Mouse (Mus musculus): ENCODE measurements around the gene Cabp4. TPM values are rescaled to one million over a fixed set of nuclear protein-coding genes. Genes with fewer than 3 reads are reported as not detected.

Cabp4 gene
- polyA plus RNA-seq, 1 experiment from 2014 or later, result not detected

GRCm38 (mm10) chr19:4098426-4098825 is 45.4 kb downstream of the Cabp4 start:
- DNase-seq (ENCODE audit: low spot score), result no peak
- H3K36me3 ChIP-seq, result peaks cover 6% of the 10 kb centered on the region
- peak overlapping the region; percentile 1; the same call in 1 of the 2 replicates for H3K4me3 ChIP-seq
- H3K27ac ChIP-seq, result no peak overlapping the region
- WGBS, result 89% methylated on average over 13 of the region's 13 CpGs
- peaks cover 54% of the 10 kb centered on the region for H3K4me1 ChIP-seq
- peaks cover 34% of the 10 kb centered on the region for H3K27me3 ChIP-seq (ENCODE audit: insufficient read depth, poor library complexity, severe bottlenecking)
- H3K9me3 ChIP-seq, result no peaks in the 10 kb centered on the region

GRCm38 (mm10) chr19:4097441-4097825 is 46.4 kb downstream of the Cabp4 start:
- WGBS, result 2% methylated on average over 21 of the region's 21 CpGs
- Histone ChIP-seq H3K4me3 (peak overlapping the region; percentile 84), H3K27ac (peak overlapping the region; percentile 92), H3K36me3 (0 out of 2 replicates have a peak, but pooled peaks cover 2% of the 10 kb centered on the region), H3K9me3 (no peaks in the 10 kb centered on the region), H3K4me1 (peaks cover 54% of the 10 kb centered on the region), H3K27me3 (ENCODE audit: insufficient read depth, poor library complexity, severe bottlenecking) (peaks cover 24% of the 10 kb centered on the region)
- no peak for DNase-seq (ENCODE audit: low spot score)

- peak within 1 kb of the TSS; percentile 84 for H3K4me3 ChIP-seq
- H3K27ac ChIP-seq, result peak within 1 kb of the TSS; percentile 92
- DNase-seq (ENCODE audit: low spot score), result peak; percentile 100
- peaks cover 54% of the 10 kb centered on the region for H3K4me1 ChIP-seq
- WGBS, result under 1% methylated on average over 65 of the region's 65 CpGs
- 0 out of 2 replicates have a peak, but pooled peaks cover 2% of the 10 kb centered on the region for H3K36me3 ChIP-seq
- H3K27me3 ChIP-seq (ENCODE audit: insufficient read depth, poor library complexity, severe bottlenecking), result peaks cover 18% of the 10 kb centered on the region
- H3K9me3 ChIP-seq, result no peaks in the 10 kb centered on the region
Measured at GRCm38 (mm10) chr19:4096642-4097440, 47.0 kb downstream of the Cabp4 start, which contains the start of gene Cdk2ap2. Cdk2ap2 (plus strand) TSS chr19:4097182.

GRCm38 (mm10) chr19:4095802-4096201 is 48.0 kb downstream of the Cabp4 start:
- Histone ChIP-seq H3K9me3 (no peaks in the 10 kb centered on the region), H3K27ac (no peak overlapping the region), H3K27me3 (ENCODE audit: insufficient read depth, poor library complexity, severe bottlenecking) (peaks cover 7% of the 10 kb centered on the region), H3K36me3 (0 out of 2 replicates have a peak, but pooled peaks cover 2% of the 10 kb centered on the region), H3K4me3 (0 out of 2 replicates have a peak overlapping the region, but pooled peaks have one; percentile 84), H3K4me1 (peaks cover 45% of the 10 kb centered on the region)
- DNase-seq (ENCODE audit: low spot score), result no peak
- WGBS, result 65% methylated on average over 3 of the region's 3 CpGs

- H3K4me3 ChIP-seq, result no peak overlapping the region
- no peaks in the 10 kb centered on the region for H3K9me3 ChIP-seq
- no peak for DNase-seq (ENCODE audit: low spot score)
- H3K27ac ChIP-seq, result no peak overlapping the region
- no peaks in the 10 kb centered on the region for H3K27me3 ChIP-seq (ENCODE audit: insufficient read depth, poor library complexity, severe bottlenecking)
- H3K4me1 ChIP-seq, result peaks cover 36% of the 10 kb centered on the region
- whole genome bisulfite sequencing, result 75% methylated on average over 5 of the region's 5 CpGs
- 0 out of 2 replicates have a peak, but pooled peaks cover 2% of the 10 kb centered on the region for H3K36me3 ChIP-seq
Measured at GRCm38 (mm10) chr19:4094774-4095303, 49.0 kb downstream of the Cabp4 start.

- DNase-seq (ENCODE audit: low spot score), result no peak
Measured at GRCm38 (mm10) chr19:4094348-4094747, 49.5 kb downstream of the Cabp4 start.

GRCm38 (mm10) chr19:4093772-4094171 is 50.1 kb downstream of the Cabp4 start:
- WGBS, result 63% methylated on average over 7 of the region's 7 CpGs
- Histone ChIP-seq H3K27me3 (ENCODE audit: insufficient read depth, poor library complexity, severe bottlenecking) (peaks cover 7% of the 10 kb centered on the region; the same call in 1 of the 2 replicates), H3K9me3 (no peaks in the 10 kb centered on the region), H3K27ac (no peak overlapping the region), H3K4me3 (no peak overlapping the region), H3K36me3 (0 out of 2 replicates have a peak, but pooled peaks cover 2% of the 10 kb centered on the region), H3K4me1 (peaks cover 25% of the 10 kb centered on the region)
- no peak for DNase-seq (ENCODE audit: low spot score)

More at GRCm38 (mm10) chr19:4094348-4094747, 49.5 kb downstream of the Cabp4 start:
- 76% methylated on average over 3 of the region's 3 CpGs for WGBS
- H3K27ac ChIP-seq, result no peak overlapping the region
- no peaks in the 10 kb centered on the region for H3K9me3 ChIP-seq
- H3K4me3 ChIP-seq, result no peak overlapping the region
- H3K36me3 ChIP-seq, result 0 out of 2 replicates have a peak, but pooled peaks cover 2% of the 10 kb centered on the region
- peaks cover 31% of the 10 kb centered on the region for H3K4me1 ChIP-seq
- H3K27me3 ChIP-seq (ENCODE audit: insufficient read depth, poor library complexity, severe bottlenecking), result peaks cover 1% of the 10 kb centered on the region; the same call in 1 of the 2 replicates

GRCm38 (mm10) chr19:4092750-4093149 is 51.1 kb downstream of the Cabp4 start:
- Histone ChIP-seq H3K9me3 (no peaks in the 10 kb centered on the region), H3K4me3 (no peak overlapping the region), H3K36me3 (no peaks in the 10 kb centered on the region), H3K27me3 (ENCODE audit: insufficient read depth, poor library complexity, severe bottlenecking) (peaks cover 10% of the 10 kb centered on the region; the same call in 1 of the 2 replicates), H3K4me1 (peaks cover 15% of the 10 kb centered on the region), H3K27ac (no peak overlapping the region)
- WGBS, result 90% methylated on average over 3 of the region's 3 CpGs
- no peak for DNase-seq (ENCODE audit: low spot score)

- Histone ChIP-seq H3K4me1 (peaks cover 3% of the 10 kb centered on the region), H3K27me3 (ENCODE audit: insufficient read depth, poor library complexity, severe bottlenecking) (peaks cover 16% of the 10 kb centered on the region), H3K36me3 (no peaks in the 10 kb centered on the region), H3K9me3 (no peaks in the 10 kb centered on the region), H3K27ac (no peak overlapping the region), H3K4me3 (no peak overlapping the region)
- DNase-seq (ENCODE audit: low spot score), result no peak
- 54% methylated on average over 2 of the region's 2 CpGs for WGBS
Measured at GRCm38 (mm10) chr19:4091383-4091782, 52.5 kb downstream of the Cabp4 start.

- H3K4me3 ChIP-seq, result no peak overlapping the region
- peaks cover 22% of the 10 kb centered on the region for H3K27me3 ChIP-seq (ENCODE audit: insufficient read depth, poor library complexity, severe bottlenecking)
- DNase-seq (ENCODE audit: low spot score), result no peak
- 80% methylated on average over 3 of the region's 3 CpGs for WGBS
- H3K4me1 ChIP-seq, result no peaks in the 10 kb centered on the region
- no peaks in the 10 kb centered on the region for H3K36me3 ChIP-seq
- no peaks in the 10 kb centered on the region for H3K9me3 ChIP-seq
- H3K27ac ChIP-seq, result no peak overlapping the region
Measured at GRCm38 (mm10) chr19:4090446-4090845, 53.4 kb downstream of the Cabp4 start.

GRCm38 (mm10) chr19:4089128-4089527 is 54.7 kb downstream of the Cabp4 start:
- 78% methylated on average over 6 of the region's 6 CpGs for WGBS
- no peaks in the 10 kb centered on the region for H3K9me3 ChIP-seq
- no peak for DNase-seq (ENCODE audit: low spot score)

GRCm38 (mm10) chr19:4088146-4088545 is 55.7 kb downstream of the Cabp4 start:
- whole genome bisulfite sequencing, result 50% methylated on average over 5 of the region's 5 CpGs
- no peak overlapping the region for H3K27ac ChIP-seq
- no peaks in the 10 kb centered on the region for H3K9me3 ChIP-seq
- peaks cover 38% of the 10 kb centered on the region for H3K27me3 ChIP-seq (ENCODE audit: insufficient read depth, poor library complexity, severe bottlenecking)
- H3K4me3 ChIP-seq, result no peak overlapping the region
- H3K36me3 ChIP-seq, result no peaks in the 10 kb centered on the region
- DNase-seq (ENCODE audit: low spot score), result peak; percentile 64
- H3K4me1 ChIP-seq, result no peaks in the 10 kb centered on the region

More at GRCm38 (mm10) chr19:4089128-4089527, 54.7 kb downstream of the Cabp4 start:
- Histone ChIP-seq H3K4me3 (no peak overlapping the region), H3K4me1 (no peaks in the 10 kb centered on the region), H3K27ac (no peak overlapping the region), H3K27me3 (ENCODE audit: insufficient read depth, poor library complexity, severe bottlenecking) (peaks cover 29% of the 10 kb centered on the region), H3K36me3 (no peaks in the 10 kb centered on the region)

GRCm38 (mm10) chr19:4087090-4087489 is 56.7 kb downstream of the Cabp4 start:
- peak; percentile 43 for DNase-seq (ENCODE audit: low spot score)
- 89% methylated on average over 5 of the region's 5 CpGs for WGBS
- peaks cover 48% of the 10 kb centered on the region for H3K27me3 ChIP-seq (ENCODE audit: insufficient read depth, poor library complexity, severe bottlenecking)
- H3K27ac ChIP-seq, result no peak overlapping the region
- no peaks in the 10 kb centered on the region for H3K36me3 ChIP-seq
- H3K9me3 ChIP-seq, result no peaks in the 10 kb centered on the region
- H3K4me1 ChIP-seq, result no peaks in the 10 kb centered on the region
- no peak overlapping the region for H3K4me3 ChIP-seq

All from heart, embryonic 10.5 days (tissue).